Mouse (Mus musculus) C2C12 (cell line): ENCODE data around the gene Zfp941. TPM values are rescaled to one million over a fixed set of nuclear protein-coding genes. Genes with fewer than 3 reads are reported as not detected.

ENCODE experiments used
- H3K27me3 ChIP-seq: one replicate; pipeline ENCODE4 v1.6.1; 2011; ENCODE audit not compliant: control insufficient read depth, insufficient read depth, insufficient read length
- H3K36me3 ChIP-seq: one replicate; pipeline ENCODE4 v1.6.1; 2011; ENCODE audit not compliant: control insufficient read depth, insufficient read depth
- H3K4me3 ChIP-seq: one replicate; pipeline ENCODE4 v1.5.1; 2011; ENCODE audit warnings: mild to moderate bottlenecking, control low read depth; ENCODE audit not compliant: poor library complexity, insufficient read depth, severe bottlenecking
- H3K79me2 ChIP-seq: one replicate; pipeline ENCODE4 v1.6.1; 2011; ENCODE audit not compliant: control insufficient read depth, insufficient read depth
- H3K79me3 ChIP-seq: one replicate; pipeline ENCODE4 v1.6.1; 2011; ENCODE audit warnings: low read depth, control low read depth
- H3ac ChIP-seq: one replicate; pipeline ENCODE3; 2011; ENCODE audit warnings: low read depth; ENCODE audit not compliant: control insufficient read depth, insufficient read length
- CEBPB ChIP-seq: IDR thresholded peaks from one replicate; pipeline ENCODE4 v1.6.1; 2011; ENCODE audit warnings: low read depth, mild to moderate bottlenecking, control low read depth, moderate library complexity
- CTCF ChIP-seq: IDR thresholded peaks from one replicate; pipeline ENCODE4 v1.5.1; 2011; ENCODE audit not compliant: control insufficient read depth, insufficient read depth, insufficient read length
- FOSL1 ChIP-seq: IDR thresholded peaks from one replicate; pipeline ENCODE4 v1.8.0; 2011; ENCODE audit warnings: mild to moderate bottlenecking, low read length; ENCODE audit not compliant: poor library complexity, insufficient read depth, severe bottlenecking
- MAX ChIP-seq: IDR thresholded peaks from one replicate; pipeline ENCODE4 v1.6.1; 2011; ENCODE audit warnings: mild to moderate bottlenecking, control low read depth
- MYOD1 ChIP-seq: IDR thresholded peaks from one replicate; pipeline ENCODE4 v1.6.1; 2011; ENCODE audit warnings: low read depth; ENCODE audit not compliant: control insufficient read depth, insufficient read length
- MYOG ChIP-seq: IDR thresholded peaks from one replicate; pipeline ENCODE4 v1.6.1; 2011; ENCODE audit not compliant: control insufficient read depth, insufficient read length; ENCODE audit errors: extremely low read depth
- USF1 ChIP-seq: IDR thresholded peaks from one replicate; pipeline ENCODE4 v1.6.1; 2011; ENCODE audit warnings: low read depth, mild to moderate bottlenecking, control low read depth, moderate library complexity
- polyA plus RNA-seq: library from polyadenylated mRNA; unstranded; fragments of >200 nt; fragmentation: generic; extraction: Trizol; gene quantifications from one replicate; pipeline ENCODE4 v1.2.1, GENCODE M21; 2012; ENCODE audit warnings: missing spikeins

Zfp941 gene
- polyA plus RNA-seq, 1 experiment = 0.18 TPM

GRCm38 (mm10) chr7:140844905-140845665 lies 23.1 kb upstream of the Zfp941 start, which contains the start of gene Scgb1c1:
Scgb1c1 (plus strand) TSS chr7:140845547.
- TF ChIP-seq CEBPB (no peak), CTCF (peak; percentile 87), MYOD1 (peak; percentile 13)
- Histone ChIP-seq H3K27me3 (peaks cover 12% of the 10 kb centered on the region), H3K36me3 (no peaks in the 10 kb centered on the region), H3ac (no peak within 1 kb of the TSS), H3K79me2 (no peaks in the 10 kb centered on the region), H3K79me3 (no peaks in the 10 kb centered on the region), H3K4me3 (no peak within 1 kb of the TSS)

- Histone ChIP-seq H3K36me3 (no peaks in the 10 kb centered on the region), H3ac (no peak overlapping the region), H3K79me3 (no peaks in the 10 kb centered on the region), H3K27me3 (peaks cover 12% of the 10 kb centered on the region), H3K4me3 (no peak overlapping the region), H3K79me2 (no peaks in the 10 kb centered on the region)
- TF ChIP-seq MYOD1 = no peak
- no peak for TF ChIP-seq CEBPB
- no peak for TF ChIP-seq CTCF
- TF ChIP-seq MAX = no peak
- TF ChIP-seq FOSL1 = no peak
- TF ChIP-seq USF1 = no peak
- no peak for TF ChIP-seq MYOG
These were observed 21.8 kb upstream of the Zfp941 start for GRCm38 (mm10) chr7:140843806-140844205.

GRCm38 (mm10) chr7:140840750-140841735 lies 19.1 kb upstream of the Zfp941 start:
- Histone ChIP-seq H3K79me3 (no peaks in the 10 kb centered on the region), H3K4me3 (no peak overlapping the region)
- TF ChIP-seq MYOG (no peak), MAX (no peak), USF1 (no peak), CTCF (no peak), CEBPB (peak; percentile 1), FOSL1 (no peak)

GRCm38 (mm10) chr7:140839556-140839955 lies 17.6 kb upstream of the Zfp941 start:
- Histone ChIP-seq H3K27me3 (peaks cover 6% of the 10 kb centered on the region), H3K4me3 (no peak overlapping the region), H3ac (no peak overlapping the region), H3K36me3 (no peaks in the 10 kb centered on the region), H3K79me3 (no peaks in the 10 kb centered on the region), H3K79me2 (no peaks in the 10 kb centered on the region)
- TF ChIP-seq CTCF = no peak
- no peak for TF ChIP-seq MAX
- TF ChIP-seq MYOG = no peak
- TF ChIP-seq USF1 = no peak
- TF ChIP-seq MYOD1 = no peak
- no peak for TF ChIP-seq FOSL1
- no peak for TF ChIP-seq CEBPB

More at GRCm38 (mm10) chr7:140840750-140841735, 19.1 kb upstream of the Zfp941 start:
- Histone ChIP-seq H3K36me3 (no peaks in the 10 kb centered on the region), H3K79me2 (no peaks in the 10 kb centered on the region), H3ac (no peak overlapping the region), H3K27me3 (peaks cover 7% of the 10 kb centered on the region)

- TF ChIP-seq USF1 (no peak), MAX (no peak), CTCF (no peak)
- Histone ChIP-seq H3K36me3 (no peaks in the 10 kb centered on the region), H3K79me2 (no peaks in the 10 kb centered on the region), H3ac (no peak overlapping the region), H3K27me3 (no peaks in the 10 kb centered on the region), H3K79me3 (no peaks in the 10 kb centered on the region), H3K4me3 (no peak overlapping the region)
These were observed 14.5 kb upstream of the Zfp941 start for GRCm38 (mm10) chr7:140836243-140837115.
